Mouse (Mus musculus) mouse trophoblast stem cell (cell line): Measurements from ENCODE around the gene Asb16.

Experiments
- in situ Hi-C, 2 experiments: fragments of 300-500 bp; cut with MseI, MboI; formaldehyde crosslinking; loops; 2 replicates in 1 of 2; 3 replicates in 1 of 2; pipeline ENCODE4 v1.15.1; 2025

Asb16 gene

DNA sequence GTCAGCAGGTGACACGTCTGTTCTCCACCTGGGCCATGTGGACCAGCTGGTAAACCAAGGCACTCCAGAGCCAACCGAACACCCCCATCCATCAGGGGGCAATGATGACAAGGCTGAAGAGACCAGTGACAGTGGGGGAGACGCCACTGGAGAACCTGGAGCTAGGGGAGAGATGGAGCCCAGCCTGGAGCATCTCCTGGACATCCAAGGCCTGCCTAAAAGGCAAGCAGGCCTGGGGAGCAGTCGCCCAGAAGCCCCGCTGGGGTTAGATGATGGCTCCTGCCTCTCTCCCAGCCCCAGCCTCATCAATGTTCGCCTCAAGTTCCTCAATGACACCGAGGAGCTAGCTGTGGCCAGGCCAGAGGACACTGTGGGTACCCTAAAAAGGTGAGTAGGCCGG lies 18.9 kb downstream of the Asb16 start:
- in situ Hi-C loops: no loop called here

DNA sequence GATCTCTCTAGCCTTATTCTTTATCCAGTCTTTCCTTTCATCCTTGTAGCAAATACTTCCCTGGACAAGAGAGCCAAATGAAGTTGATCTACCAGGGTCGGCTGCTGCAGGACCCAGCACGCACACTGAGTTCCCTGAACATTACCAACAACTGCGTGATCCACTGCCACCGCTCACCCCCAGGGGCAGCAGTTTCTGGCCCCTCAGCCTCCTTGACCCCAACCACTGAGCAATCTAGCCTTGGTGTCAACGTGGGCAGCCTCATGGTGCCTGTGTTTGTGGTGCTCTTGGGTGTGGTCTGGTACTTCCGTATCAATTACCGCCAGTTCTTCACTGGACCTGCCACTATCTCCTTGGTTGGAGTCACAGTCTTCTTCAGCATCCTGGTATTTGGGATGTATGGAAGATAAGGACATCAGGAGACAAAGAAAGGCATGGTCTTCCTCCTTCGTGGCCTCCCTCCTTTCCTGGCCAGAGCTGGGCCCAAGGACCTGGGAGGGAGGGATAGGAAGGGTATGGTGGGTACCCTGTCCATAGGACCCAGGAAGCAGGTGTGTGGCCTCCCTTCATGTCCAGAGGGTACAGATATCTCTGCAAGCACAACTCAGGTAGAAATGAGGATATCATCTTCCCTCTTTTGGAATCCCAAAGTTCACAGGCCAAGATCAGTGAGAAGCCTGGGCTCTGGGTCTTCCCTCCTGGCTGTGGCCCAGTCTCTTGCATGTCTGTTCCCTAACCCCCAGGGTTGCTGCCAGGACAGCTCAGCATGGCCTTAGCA lies 19.7 kb downstream of the Asb16 start:
- in situ Hi-C loops: no loop called here

DNA sequence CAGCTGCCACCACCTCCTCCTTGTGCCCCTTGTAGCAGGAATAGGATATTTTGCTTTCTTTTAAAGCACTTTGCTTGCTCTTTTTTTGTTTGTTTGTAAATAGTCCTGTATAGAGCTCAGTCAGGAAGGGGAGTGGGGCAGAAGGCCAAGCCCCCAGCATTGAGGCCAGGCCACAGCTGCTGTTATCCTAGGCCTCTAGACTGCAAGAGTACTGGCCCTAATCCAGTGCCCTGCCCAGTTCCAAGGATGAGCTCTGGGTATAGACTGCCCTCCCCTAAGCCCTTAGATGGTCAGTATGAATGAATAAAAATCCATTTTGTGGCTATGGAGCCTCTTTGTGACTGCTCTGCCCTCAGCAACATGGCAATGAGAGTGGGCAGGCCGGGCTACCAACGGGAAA lies 20.4 kb downstream of the Asb16 start:
- in situ Hi-C loops: no loop called here

DNA sequence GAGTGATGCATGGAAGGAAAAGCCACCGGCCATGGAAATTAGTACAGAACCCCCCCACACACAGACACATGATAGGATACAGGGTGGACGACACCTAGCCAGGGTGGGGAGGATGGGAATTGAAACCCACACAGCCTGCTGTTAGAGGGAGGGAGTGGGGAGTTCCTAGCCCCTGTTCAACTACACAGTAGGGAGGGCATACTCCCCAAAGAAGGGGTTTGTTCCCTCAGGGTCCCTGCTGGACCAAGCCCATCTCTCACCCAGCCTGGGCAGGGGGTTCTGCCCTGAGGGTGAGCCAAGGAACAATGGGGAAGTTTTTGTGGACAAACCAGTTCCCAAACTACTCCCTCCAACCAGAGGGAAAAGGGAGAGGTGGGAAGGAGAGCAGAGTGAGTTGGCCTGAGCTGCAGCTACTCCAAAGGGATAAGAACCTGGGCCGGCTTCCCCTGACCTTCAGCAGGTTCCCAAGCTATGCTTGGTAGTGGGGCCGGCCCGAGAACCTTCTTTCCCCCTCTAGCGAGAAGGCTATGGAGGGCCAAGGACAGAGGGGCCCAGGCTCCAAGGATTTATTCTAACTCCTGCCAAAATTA lies 21.1 kb downstream of the Asb16 start:
- in situ Hi-C loops: no loop called here

DNA sequence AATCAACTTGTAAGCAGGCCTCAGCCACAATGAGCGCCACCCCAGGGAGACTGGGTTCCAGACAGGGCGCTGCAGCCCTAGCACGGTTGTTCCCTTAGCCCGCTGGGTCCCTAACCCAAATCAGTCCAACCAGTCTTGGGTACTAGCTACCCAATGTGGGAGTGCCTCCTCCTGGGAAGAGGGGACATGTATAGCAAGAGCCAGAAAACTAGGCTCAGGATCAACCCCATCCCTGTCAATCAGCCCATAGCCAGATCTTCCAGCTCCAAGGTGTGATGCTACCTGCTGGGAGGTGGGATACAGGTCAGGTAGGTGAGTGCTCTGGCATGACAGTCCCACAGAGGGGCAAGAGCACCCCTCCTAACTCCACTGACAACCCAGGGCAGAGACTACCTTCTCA lies 21.6 kb downstream of the Asb16 start:
- in situ Hi-C loops: no loop called here

DNA sequence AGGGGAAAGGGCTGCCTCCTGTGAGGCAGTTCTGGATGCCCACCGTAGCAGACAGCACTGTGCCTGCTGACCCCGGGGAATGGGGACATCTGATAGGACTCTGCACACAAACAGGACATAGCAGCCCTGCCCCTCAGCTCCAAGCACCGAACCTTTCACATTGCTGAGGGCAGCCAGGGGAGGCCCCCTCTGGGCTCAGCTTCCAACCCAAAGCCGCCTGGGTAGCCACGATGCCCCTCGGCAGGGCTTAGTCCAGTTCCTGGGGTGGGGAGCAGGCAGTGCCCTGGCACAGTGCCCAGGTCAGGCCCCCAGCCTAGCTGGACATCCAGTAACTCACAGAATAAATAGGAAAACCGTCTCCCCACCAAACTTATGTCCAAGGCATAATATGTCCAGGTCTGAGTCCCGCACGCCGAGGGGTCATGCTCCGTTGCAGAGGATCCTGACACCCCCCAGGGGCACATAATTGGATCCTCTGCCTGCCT lies 22.6 kb downstream of the Asb16 start:
- in situ Hi-C loops: no loop called here

DNA sequence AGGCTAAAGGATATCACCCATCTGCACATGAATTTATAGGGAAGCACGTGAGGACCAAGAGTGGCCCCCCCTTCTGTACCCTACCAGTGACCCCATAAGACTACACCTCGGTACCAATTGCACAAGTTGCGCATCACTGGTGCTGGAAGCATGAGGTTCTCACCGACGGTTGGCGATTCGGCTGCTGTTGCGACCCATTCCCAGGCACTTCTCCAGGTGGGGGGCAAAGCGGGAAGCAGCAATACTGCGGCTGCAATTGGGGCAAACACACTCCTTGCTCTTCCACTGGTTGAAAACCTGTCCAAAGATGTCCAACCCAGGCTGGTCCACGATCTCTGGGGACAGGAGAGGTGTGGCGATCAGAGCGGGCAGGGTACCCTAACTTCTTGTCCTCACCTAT lies 25.4 kb downstream of the Asb16 start:
- in situ Hi-C loops: no loop called here

DNA sequence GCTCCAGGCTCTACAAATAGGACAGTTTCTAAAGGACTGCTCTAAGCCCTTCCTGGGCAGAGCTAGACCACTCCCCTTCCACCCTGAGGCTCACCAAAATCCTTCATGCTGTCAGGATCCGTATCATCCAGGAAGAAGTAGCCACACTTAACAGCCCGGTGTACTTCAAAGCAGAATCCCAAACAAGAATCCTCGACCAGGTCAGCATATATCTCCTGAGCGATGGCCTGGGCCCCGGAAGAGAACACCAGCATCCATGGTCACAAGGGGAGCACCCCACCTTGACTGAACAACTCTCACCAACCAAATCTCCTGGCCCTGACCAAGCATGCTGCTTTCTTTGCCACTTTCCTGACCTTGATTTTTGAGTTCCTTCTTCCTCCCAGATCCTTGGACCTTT lies 25.9 kb downstream of the Asb16 start:
- in situ Hi-C loops: no loop called here

DNA sequence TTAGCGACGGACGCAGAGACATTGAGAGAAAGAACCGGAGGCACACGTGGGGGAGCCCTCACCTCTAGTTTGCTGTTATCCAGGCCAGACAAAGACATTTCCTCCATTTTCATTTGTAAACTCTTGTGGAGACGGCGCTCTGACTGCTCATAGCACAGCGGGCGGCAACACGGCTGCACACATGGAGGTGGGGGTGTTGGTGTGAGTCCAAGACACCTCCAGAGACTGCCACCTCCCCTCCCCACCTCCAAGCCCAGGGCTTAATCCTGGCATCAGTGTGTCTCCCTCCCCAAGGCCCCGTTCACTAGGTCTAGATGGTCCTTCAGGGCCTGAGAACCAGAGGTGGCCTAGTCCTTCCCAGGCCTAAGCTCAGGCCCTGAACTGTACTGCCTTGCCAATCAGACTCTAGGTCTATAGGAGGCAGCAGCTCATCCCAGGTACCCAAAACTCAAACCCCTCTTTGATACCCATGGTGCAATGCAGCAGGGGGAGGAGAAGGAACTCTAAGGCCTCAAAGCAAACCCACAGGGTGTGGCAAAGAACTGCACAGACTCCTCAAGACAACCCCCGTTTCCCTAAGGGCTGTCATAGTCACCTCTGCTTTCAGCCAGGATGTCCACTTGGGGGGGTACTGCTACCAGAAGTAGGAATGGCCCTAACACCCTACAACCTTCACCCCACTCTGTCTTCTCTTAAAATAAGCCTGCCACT lies 26.5 kb downstream of the Asb16 start:
- in situ Hi-C loops: no loop called here

DNA sequence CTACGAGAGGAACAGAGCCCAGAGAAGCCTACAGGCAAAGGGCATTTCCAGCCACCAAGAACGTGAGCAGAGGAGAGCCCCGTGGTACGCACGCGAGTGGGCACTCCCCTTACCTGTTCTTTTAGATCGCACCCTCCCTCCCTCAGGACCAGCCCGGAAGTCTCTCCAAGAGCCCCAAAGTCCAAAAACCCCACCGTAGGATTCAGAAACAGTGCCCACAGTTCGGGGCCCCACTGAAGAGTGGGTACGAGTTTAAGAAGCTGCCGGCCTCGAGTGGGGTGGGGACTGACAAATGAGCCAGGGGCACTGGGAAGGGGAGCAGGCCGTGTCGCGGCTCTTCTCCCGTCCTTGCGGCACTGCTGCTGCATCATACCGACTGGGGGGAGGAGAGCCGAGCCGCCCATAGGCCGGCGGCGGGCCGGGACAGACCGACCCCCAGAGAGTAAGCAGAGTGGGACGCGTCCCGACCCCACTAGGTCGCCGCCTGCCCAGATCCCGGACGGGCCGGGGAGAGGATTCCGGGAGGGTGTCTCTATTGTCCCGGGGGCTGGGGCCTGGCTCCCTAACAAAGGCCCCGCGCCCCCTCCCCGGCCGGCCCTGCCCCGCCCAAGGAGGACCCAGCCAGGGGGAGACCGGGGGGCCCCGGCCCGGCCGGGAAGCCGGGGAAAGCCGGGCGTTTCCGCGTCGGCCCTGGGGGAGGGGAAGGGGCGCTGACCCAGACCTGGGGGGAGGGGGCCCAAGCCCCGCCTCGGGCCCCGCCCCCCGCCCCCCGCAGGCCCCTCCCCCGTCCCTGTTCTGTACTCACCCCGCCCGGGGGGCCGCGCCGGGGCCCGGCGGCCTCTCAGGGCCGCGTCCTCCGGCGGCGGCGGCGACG lies 27.3 kb downstream of the Asb16 start:
- in situ Hi-C loops: no loop called here

DNA sequence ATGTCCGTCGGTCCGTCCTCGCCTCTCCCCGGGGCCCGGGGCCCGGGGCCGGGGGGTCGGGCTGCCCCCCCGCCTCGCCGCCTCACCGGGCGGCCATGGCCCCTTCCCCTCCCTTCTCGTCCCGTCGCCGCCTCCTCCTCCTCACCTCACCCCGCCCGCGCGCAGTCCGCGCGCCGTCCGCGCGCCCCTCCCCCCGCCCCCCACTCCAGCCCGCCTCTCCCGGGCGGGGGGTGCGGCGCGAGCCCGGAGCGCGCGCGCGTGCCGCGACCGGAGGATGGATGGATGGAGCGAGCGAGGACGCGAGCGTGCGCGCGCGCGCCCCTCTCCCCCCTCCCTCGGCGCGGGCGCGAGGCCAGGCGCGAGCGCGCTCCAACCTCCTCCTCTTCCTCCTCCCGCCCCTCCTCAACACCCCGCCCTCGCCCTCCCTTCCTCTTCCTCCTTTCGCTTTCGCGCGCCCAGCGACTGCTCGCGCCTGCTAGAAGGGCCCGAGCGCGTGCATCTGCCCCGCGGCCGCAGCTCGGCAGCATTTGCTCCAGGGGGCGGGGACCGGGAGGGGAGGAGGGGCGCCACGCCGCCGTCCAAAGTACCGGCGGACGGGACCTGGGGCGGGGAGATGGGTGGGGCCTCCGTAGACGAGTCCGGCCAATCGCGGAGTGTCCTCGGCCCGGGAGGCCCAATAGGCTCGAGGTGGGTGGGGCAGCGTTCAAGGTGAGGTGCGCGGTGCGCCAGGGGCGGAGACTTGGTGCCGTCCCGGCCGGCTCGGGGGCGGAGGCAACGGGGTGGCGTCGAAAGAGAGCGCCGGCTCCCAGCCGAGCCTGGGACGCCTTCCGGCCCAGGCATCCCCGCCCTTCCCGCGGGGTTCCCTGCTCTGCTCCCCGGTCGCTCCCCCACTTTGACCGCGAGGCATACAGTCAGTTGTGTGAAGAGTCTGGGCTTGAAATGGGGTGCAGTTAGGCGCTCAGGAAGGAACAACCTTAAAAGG lies 28.2 kb downstream of the Asb16 start, which contains the start of gene Atxn7l3:
TSS of gene Atxn7l3 (minus strand) at position 141 of the 982 bp plus-strand sequence.
- in situ Hi-C loops: no loop called here

DNA sequence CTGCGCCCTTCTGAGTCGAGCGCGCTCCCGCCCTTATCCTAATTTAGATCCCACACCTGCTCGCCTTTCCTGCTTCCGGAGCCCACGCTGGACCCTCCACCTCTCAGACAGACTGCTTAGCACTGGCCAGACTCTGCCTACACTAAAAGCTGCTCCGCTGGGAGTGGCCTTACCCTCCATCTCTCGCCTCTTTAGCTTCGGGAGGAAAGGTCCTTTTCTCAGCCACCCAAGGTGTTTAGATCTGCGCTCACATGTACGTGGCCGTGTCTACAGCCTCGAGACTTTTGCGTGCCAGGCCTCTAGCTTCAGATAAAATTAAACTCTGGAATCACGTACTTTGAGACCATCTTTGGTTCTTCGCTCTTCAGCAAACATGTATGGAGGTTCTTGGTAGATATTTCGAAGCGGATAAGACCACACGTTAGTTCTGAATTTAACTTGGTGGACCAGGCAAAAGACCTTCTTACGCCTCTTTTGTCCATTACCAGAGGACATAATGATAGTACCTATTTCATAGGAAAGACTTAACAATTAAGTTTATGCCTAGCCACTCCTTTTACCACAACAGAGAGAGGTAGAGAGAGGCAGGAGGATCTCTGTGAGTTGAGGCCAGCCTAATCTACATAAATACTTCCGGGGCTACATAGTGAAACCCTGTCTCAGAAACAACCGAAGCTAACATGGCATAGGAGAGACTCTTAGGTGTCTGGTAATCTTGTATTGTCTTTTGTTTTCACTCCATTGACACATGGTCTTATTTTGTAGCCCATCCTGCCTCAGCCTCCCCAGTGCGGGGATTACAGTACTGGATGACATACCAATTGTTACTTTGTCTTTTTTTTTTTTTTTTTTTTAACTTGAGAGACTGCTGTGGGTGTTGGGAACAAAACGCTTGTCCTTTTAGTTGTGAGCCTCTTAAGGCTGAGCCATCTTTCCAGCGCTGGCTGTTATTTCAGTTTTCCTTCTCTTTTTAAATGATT lies 29.3 kb downstream of the Asb16 start:
- in situ Hi-C loops: no loop called here

DNA sequence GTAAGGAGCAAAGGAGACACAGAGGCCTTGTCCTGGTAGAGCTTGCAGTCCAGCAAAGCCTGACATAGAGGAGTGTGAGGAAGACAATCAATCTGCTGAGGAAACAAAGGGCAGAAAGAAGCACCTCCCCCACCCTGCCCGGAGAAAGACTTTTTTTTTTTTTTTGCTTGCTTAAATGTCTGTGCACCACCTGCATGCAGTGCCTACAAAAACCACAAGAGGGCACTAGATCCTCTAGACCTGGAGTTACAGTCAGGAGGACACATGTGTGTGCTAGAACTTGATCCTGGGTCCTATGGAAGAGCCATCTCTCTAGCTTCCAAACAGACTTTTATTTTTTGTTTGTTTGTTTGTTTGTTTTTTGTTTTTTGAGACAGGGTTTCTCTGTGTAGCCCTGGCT lies 31.3 kb downstream of the Asb16 start:
- in situ Hi-C loops: loop anchor here (5.0 kb wide), 1 partner anchor 112 kb away; no protein-coding TSS in a partner anchor

DNA sequence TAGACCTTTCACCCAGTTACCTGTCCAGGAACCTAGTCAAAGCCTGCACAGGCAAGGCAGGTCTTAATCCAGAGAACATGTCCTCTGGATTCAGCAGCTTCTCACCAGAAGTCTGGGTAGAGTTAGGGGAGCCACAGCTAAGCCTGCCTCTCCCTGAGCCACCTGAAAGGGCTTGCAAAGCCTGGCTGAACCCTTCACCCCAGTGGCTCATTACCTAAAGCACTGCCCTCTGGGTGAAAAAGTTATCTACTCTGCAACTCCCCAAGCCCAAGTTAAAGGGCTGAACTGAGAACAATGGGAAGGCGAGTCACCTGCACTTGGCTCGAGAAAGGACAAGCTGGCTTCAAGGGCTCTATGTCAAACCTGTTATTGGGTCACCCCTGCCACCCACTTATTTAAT lies 35.6 kb downstream of the Asb16 start:
- in situ Hi-C loops: loop anchor here (5.0 kb wide), 1 partner anchor 108 kb away; no protein-coding TSS in a partner anchor

DNA sequence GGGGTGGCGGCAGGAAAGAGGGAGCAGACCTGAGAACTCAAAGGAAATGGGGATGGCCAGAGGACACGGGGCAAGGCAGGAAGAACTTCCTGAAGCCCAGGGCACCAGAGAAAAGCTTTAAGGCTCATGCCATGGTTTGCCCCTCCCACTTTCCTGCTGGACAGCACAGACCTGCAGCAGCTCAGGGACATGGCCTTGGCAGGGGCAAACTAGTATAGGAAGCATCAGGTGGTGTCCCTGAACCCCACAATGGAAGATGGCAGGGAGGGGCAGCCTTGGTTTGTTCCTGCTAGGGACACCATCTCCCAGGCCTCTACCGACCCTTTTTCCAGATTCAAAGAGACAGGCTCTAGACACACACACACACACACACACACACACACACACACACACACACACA lies 36.8 kb downstream of the Asb16 start:
- in situ Hi-C loops: no loop called here

DNA sequence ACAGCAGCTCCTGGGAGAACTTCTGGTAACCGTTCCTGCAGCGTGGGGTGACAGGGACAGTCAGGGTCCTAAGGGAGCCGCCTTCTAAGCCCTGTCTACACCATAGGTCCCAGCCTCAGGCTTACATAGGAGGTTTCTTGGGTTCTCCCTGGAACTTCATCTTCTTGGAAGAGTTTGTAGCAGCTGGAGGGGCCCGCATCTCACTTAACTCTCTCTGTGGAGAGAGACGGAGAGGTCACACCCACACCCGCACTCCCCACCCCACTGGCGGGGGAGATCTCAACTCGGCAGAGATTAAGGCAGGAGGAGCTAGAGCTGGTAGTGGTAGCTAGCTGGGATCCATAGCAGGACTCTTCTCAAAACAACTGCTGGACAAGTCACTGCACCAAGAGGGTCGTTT lies 39.6 kb downstream of the Asb16 start:
- in situ Hi-C loops: no loop called here

DNA sequence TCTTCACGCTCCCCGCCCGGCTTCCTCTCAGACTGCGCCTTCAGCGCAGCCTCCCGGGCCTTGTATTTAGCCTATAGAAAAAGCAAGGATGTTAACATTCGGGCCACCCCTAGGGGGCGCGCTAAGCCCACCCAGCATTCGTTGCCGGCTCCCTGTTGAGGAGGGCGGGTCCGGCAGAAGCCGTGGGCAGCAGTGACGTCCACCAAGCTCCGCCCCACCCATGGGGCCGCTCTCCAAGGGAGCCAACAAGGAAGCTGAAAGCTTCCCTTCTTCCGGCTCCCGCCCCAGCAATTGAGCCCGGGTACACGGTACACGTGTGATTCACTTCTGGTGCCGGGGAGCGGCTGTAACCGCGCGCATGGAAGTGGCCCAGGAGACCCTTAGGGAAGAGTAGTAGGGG lies 40.4 kb downstream of the Asb16 start:
- in situ Hi-C loops: no loop called here

DNA sequence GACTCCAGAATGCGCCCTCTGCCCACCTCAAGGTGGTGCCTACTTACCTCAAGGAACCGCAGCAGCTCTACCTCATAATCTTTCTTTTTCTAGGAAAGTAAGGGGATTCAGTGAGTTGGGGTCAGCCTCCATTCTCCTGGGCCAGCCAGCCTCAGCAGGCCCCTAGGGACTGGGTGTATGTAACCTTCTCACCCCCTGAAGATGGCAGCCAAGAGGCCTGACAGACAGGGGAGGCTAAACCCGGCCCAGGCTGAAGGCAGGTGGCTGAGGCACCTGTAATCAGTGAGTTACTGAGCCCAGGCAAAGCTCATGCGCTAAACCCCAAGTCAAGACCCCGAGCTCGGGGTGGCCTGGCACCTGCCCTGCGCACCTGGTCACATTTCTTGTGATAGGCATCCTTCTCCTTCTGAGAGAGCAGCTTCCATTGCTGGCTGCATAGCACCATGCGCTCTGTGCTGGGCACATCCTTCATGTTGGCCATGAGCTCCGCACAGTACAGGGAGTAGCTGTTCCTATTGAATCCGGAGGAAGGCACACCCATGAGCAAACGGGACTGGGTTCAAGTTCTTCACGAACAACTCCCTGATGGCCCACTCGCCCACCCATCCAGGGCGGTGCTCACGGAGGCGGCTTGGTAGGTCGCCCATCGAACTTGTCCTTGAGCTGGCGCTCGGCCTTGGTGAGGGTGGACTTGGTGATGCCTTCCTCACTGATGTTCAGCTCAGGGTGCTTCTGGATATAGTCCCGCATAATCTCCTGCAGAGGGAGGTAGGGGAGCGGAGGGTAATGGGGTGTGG lies 41.5 kb downstream of the Asb16 start:
- in situ Hi-C loops: no loop called here
